Mouse (Mus musculus) limb, embryonic 14.5 days (tissue): Measurements from ENCODE around the gene Fblim1. TPM values are rescaled to one million over a fixed set of nuclear protein-coding genes. Genes with fewer than 3 reads are reported as not detected.

ENCODE experiments used
- ATAC-seq: fragments of 200-750 bp; cut with Nextera tagmentation; 2 replicates; pipeline ENCODE4 v1.8.0; 2017; ENCODE audit warnings: low read depth, moderate number of reproducible peaks, moderate TSS enrichment; ENCODE audit not compliant: low FRiP score
- DNase-seq: peaks from one replicate; pipeline ENCODE4 v3.0.0-alpha.2; 2015; ENCODE audit warnings: low spot score
- H3K27ac ChIP-seq: fragments of 300-500 bp; sonication (generic); replicated peaks from 2 replicates; pipeline ENCODE4 v1.5.1; 2014; ENCODE audit warnings: low read depth, mild to moderate bottlenecking, low read length, moderate library complexity, mixed read lengths
- H3K27me3 ChIP-seq: fragments of 300-500 bp; sonication (generic); 2 replicates; pipeline ENCODE4 v1.6.1; 2014; ENCODE audit warnings: low read length, mixed read lengths; ENCODE audit not compliant: control insufficient read depth, insufficient read depth
- H3K36me3 ChIP-seq: fragments of 300-500 bp; sonication (generic); 2 replicates; pipeline ENCODE4 v1.6.1; 2014; ENCODE audit warnings: mild to moderate bottlenecking, low read length, moderate library complexity, mixed read lengths; ENCODE audit not compliant: control insufficient read depth, insufficient read depth
- H3K4me1 ChIP-seq: fragments of 300-500 bp; sonication (generic); 2 replicates; pipeline ENCODE4 v1.6.1; 2014; ENCODE audit warnings: antibody characterized with exemption, low read length, mixed read lengths; ENCODE audit not compliant: control insufficient read depth, insufficient read depth
- H3K4me2 ChIP-seq: fragments of 300-500 bp; sonication (generic); replicated peaks from 2 replicates; pipeline ENCODE4 v1.6.1; 2014; ENCODE audit warnings: low read depth, mild to moderate bottlenecking, low read length, moderate library complexity; ENCODE audit not compliant: severe bottlenecking
- H3K4me3 ChIP-seq: fragments of 300-500 bp; sonication (generic); replicated peaks from 2 replicates; pipeline ENCODE4 v1.5.1; 2014; ENCODE audit warnings: low read length
- H3K9ac ChIP-seq: fragments of 300-500 bp; sonication (generic); 2 replicates; pipeline ENCODE4 v1.6.1; 2014; ENCODE audit warnings: mild to moderate bottlenecking, low read depth, low read length, moderate library complexity; ENCODE audit not compliant: severe bottlenecking
- H3K9me3 ChIP-seq: fragments of 300-500 bp; sonication (generic); 2 replicates; pipeline ENCODE4 v1.6.1; 2016; ENCODE audit warnings: low read length; ENCODE audit not compliant: control insufficient read depth
- POLR2A ChIP-seq: fragments of 200-500 bp; IDR thresholded peaks from 2 replicates; pipeline ENCODE4 v1.8.0; 2012; ENCODE audit warnings: inconsistent platforms, mild to moderate bottlenecking, moderate library complexity, borderline replicate concordance; ENCODE audit not compliant: insufficient read depth, insufficient read length; ENCODE audit errors: extremely low read depth
- WGBS: fragments of 180-500 bp; shearing (Covaris S2); extraction: QIAGEN DNeasy Blood & Tissue Kit; methylation state at CpG from one replicate; pipeline ENCODE4 v1.1.7; 2014; 5-methylcytosine and 5-hydroxymethylcytosine counted together
- polyA plus RNA-seq, 2 experiments: library from polyadenylated mRNA; depleted of rRNA in 1 of 2; stranded (reverse) in 1 of 2; unstranded in 1 of 2; fragments of >200 nt; fragmentation: Nextera tagmentation in 1 of 2; extraction: Ambion mirVana in 1 of 2; gene quantifications; 2 replicates each; pipeline versions ENCODE4 v1.2.1 to v1.2.3; 2012 to 2014

The Fblim1 gene
- polyA plus RNA-seq, 2 experiments, result 33.7 to 52.2 TPM

DNA sequence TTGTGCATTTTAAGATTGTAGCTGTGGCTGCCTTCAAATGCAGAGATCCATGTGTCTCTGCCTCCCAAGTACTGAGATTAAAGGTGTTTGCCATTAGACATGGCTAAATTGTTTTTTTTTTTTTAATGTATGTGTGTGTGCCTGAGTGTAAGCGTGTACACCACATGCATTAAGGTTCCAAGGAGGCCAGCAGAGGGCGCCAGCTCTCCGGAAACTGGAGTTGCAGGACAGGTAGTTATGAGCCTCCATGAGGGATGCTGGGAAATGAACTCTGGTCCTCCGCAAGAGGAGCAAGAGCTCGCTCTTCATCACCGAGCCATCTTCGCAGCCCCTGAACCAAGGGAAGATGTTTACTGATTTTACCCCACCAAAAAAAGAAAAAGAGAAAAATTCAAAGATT is 29.0 kb downstream of the Fblim1 start:
- Histone ChIP-seq H3K27ac (no peak overlapping the region), H3K4me2 (no peak overlapping the region), H3K36me3 (peaks cover 41% of the 10 kb centered on the region), H3K9ac (no peak overlapping the region), H3K4me3 (no peak overlapping the region), H3K9me3 (no peaks in the 10 kb centered on the region), H3K27me3 (no peaks in the 10 kb centered on the region), H3K4me1 (peaks cover 10% of the 10 kb centered on the region)
- ATAC-seq, result no peak
- no peak for TF ChIP-seq POLR2A
- no peak for DNase-seq
- 98% methylated on average over 7 of the region's 7 CpGs for WGBS

DNA sequence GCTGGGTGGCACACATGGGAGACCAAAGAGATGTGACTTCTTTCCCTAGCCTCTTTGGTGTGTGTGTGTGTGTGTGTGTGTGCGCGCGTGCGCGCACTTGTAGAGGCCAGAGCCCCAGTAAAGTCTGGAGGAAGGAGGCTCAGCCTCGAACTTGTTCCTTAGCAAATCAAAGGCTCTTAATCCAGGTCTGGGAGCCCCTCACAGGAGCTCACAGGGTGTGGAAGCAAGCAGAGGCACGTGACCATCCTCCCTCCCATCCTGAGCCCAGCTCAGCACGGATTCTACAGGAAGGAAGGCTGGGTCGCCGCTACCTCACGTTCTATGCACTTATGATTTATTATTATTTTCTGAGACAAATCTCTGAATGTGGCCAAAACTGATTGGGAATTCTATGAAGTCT is 29.5 kb downstream of the Fblim1 start:
- H3K9ac ChIP-seq, result no peak overlapping the region
- H3K36me3 ChIP-seq, result peaks cover 39% of the 10 kb centered on the region
- H3K4me3 ChIP-seq, result no peak overlapping the region
- H3K27me3 ChIP-seq, result no peaks in the 10 kb centered on the region
- 84% methylated on average over 11 of the region's 11 CpGs for WGBS
- H3K4me1 ChIP-seq, result peaks cover 10% of the 10 kb centered on the region
- no peaks in the 10 kb centered on the region for H3K9me3 ChIP-seq
- no peak for TF ChIP-seq POLR2A
- no peak overlapping the region for H3K27ac ChIP-seq
- ATAC-seq (no peak), DNase-seq (no peak)
- no peak overlapping the region for H3K4me2 ChIP-seq

- H3K9me3 ChIP-seq, result no peaks in the 10 kb centered on the region
- no peak overlapping the region for H3K9ac ChIP-seq
- peaks cover 26% of the 10 kb centered on the region for H3K36me3 ChIP-seq
- WGBS, result 35% methylated on average over 27 of the region's 27 CpGs
- ATAC-seq, result peak; percentile 83
- no peaks in the 10 kb centered on the region for H3K27me3 ChIP-seq
- no peak overlapping the region for H3K27ac ChIP-seq
- TF ChIP-seq POLR2A, result no peak
- DNase-seq, result peak; percentile 90
- no peak overlapping the region for H3K4me3 ChIP-seq
- H3K4me1 ChIP-seq, result peaks cover 10% of the 10 kb centered on the region
- peak overlapping the region; percentile 13; the same call in 1 of the 2 replicates for H3K4me2 ChIP-seq
Measured at GRCm38 (mm10) chr4:141574789-141575702, 30.9 kb downstream of the Fblim1 start.

DNA sequence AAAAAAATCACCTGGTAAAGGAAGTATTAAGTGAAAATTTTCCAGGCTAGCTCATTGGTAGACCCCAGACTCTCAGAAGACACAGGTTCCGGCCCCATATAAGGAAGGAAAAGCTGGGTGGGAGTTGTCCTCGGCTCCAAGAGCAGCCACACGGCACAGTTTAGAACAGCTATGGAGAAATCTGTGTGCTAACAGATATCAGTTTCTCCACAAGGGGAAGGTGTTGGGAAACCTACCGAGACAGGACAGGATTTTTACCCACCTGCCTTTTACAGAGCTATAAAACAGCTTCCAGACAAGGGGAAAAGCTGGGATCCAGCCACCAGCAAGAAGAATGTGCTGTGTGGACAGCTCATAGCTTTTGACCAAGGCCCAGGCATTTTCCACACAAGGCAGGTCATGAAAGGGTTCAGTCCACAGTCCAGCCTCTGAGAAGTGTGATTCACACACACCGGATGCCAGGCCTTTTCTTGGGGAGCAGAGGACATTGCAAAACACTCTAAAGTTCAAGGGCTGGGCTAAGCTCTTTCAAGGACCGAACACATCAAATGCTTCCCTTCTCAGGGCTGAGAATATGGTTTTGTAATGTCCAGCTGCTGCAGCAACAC is 32.4 kb downstream of the Fblim1 start:
- no peak overlapping the region for H3K4me2 ChIP-seq
- no peak for DNase-seq
- 53% methylated on average over 6 of the region's 6 CpGs for WGBS
- peak overlapping the region; percentile 43 for H3K27ac ChIP-seq
- no peak for TF ChIP-seq POLR2A
- H3K4me3 ChIP-seq, result no peak overlapping the region
- no peak overlapping the region for H3K9ac ChIP-seq
- ATAC-seq, result no peak
- H3K36me3 ChIP-seq, result peaks cover 12% of the 10 kb centered on the region
- no peaks in the 10 kb centered on the region for H3K9me3 ChIP-seq
- H3K27me3 ChIP-seq, result no peaks in the 10 kb centered on the region
- peaks cover 10% of the 10 kb centered on the region for H3K4me1 ChIP-seq

- H3K27ac ChIP-seq, result peak overlapping the region; percentile 43
- ATAC-seq (no peak), DNase-seq (no peak)
Measured at GRCm38 (mm10) chr4:141572668-141573358, 33.1 kb downstream of the Fblim1 start.

More at GRCm38 (mm10) chr4:141572668-141573358, 33.1 kb downstream of the Fblim1 start:
- no peak overlapping the region for H3K4me2 ChIP-seq
- no peaks in the 10 kb centered on the region for H3K9me3 ChIP-seq
- TF ChIP-seq POLR2A, result no peak
- WGBS, result 69% methylated on average over 7 of the region's 7 CpGs
- peaks cover 10% of the 10 kb centered on the region for H3K4me1 ChIP-seq
- peaks cover 10% of the 10 kb centered on the region for H3K36me3 ChIP-seq
- H3K27me3 ChIP-seq, result no peaks in the 10 kb centered on the region
- no peak overlapping the region for H3K4me3 ChIP-seq
- no peak overlapping the region for H3K9ac ChIP-seq
